Mouse (Mus musculus) hindbrain, embryonic 10.5 days (tissue): Measurements from ENCODE around the gene Muc3. TPM values are rescaled to one million over a fixed set of nuclear protein-coding genes. Genes with fewer than 3 reads are reported as not detected.
"Not testable (repeated sequence)": the region's sequence is repeated elsewhere in the genome, so short reads cannot be mapped to it uniquely, and the experiment has no call there.

ENCODE experiments used
- DNase-seq: peaks from one replicate; pipeline ENCODE4 v3.0.0-alpha.2; 2017; ENCODE audit warnings: low spot score
- H3K27ac ChIP-seq: fragments of 300-500 bp; sonication (generic); 2 replicates; pipeline ENCODE4 v1.5.1; 2016; ENCODE audit warnings: mild to moderate bottlenecking, moderate library complexity
- H3K27me3 ChIP-seq: fragments of 300-500 bp; sonication (generic); 2 replicates; pipeline ENCODE4 v1.6.1; 2016; ENCODE audit warnings: mild to moderate bottlenecking; ENCODE audit not compliant: poor library complexity, insufficient read depth, severe bottlenecking
- H3K36me3 ChIP-seq: fragments of 300-500 bp; sonication (generic); 2 replicates; pipeline ENCODE4 v1.6.1; 2016; ENCODE audit warnings: mild to moderate bottlenecking, moderate library complexity
- H3K4me1 ChIP-seq: fragments of 300-500 bp; sonication (generic); replicated peaks from 2 replicates; pipeline ENCODE4 v1.6.1; 2016; ENCODE audit warnings: mild to moderate bottlenecking
- H3K4me3 ChIP-seq: fragments of 300-500 bp; sonication (generic); 2 replicates; pipeline ENCODE4 v1.5.1; 2016; ENCODE audit warnings: mild to moderate bottlenecking, moderate library complexity
- H3K9me3 ChIP-seq: fragments of 300-500 bp; sonication (generic); 2 replicates; pipeline ENCODE4 v1.6.1; 2016; ENCODE audit warnings: mild to moderate bottlenecking, moderate library complexity
- WGBS: fragments of 180-500 bp; shearing (Covaris S2); methylation state at CpG from one replicate; pipeline ENCODE4 v1.1.7; 2016; 5-methylcytosine and 5-hydroxymethylcytosine counted together
- polyA plus RNA-seq: library from polyadenylated mRNA; unstranded; fragments of >200 nt; fragmentation: Nextera tagmentation; extraction: Ambion mirVana; gene quantifications from 2 replicates; pipeline ENCODE4 v1.2.1, GENCODE M21; 2016

Gene Muc3
- not detected in 2 replicates for polyA plus RNA-seq

GRCm38 (mm10) chr5:137149272-137149882 is at the start of gene Muc3:
Gene Muc3 (minus strand): TSS chr5:137149322.
- H3K36me3 ChIP-seq, H3K4me1 ChIP-seq, H3K9me3 ChIP-seq, H3K27ac ChIP-seq, H3K27me3 ChIP-seq, DNase-seq, H3K4me3 ChIP-seq: not testable (repeated sequence)

- Histone ChIP-seq H3K27ac (no peak overlapping the region), H3K4me3 (no peak overlapping the region), H3K4me1 (0 out of 2 replicates have a peak, but pooled peaks cover under 1% of the 10 kb centered on the region), H3K27me3 (peaks cover 12% of the 10 kb centered on the region), H3K9me3 (no peaks in the 10 kb centered on the region), H3K36me3 (no peaks in the 10 kb centered on the region)
- DNase-seq = no peak
- 83% methylated on average over 8 of the region's 8 CpGs for WGBS
These were observed 45.5 kb upstream of the Muc3 start for GRCm38 (mm10) chr5:137194488-137195120.

- DNase-seq = no peak
- no peak overlapping the region for H3K4me3 ChIP-seq
- H3K27me3 ChIP-seq = peaks cover 19% of the 10 kb centered on the region
- no peaks in the 10 kb centered on the region for H3K36me3 ChIP-seq
- H3K4me1 ChIP-seq = 0 out of 2 replicates have a peak, but pooled peaks cover 5% of the 10 kb centered on the region
- no peak overlapping the region for H3K27ac ChIP-seq
- 78% methylated on average over 8 of the region's 8 CpGs for WGBS
- H3K9me3 ChIP-seq = no peaks in the 10 kb centered on the region
These were observed 44.3 kb upstream of the Muc3 start for GRCm38 (mm10) chr5:137193279-137193952.

- Histone ChIP-seq H3K4me1 (0 out of 2 replicates have a peak, but pooled peaks cover 5% of the 10 kb centered on the region), H3K36me3 (no peaks in the 10 kb centered on the region), H3K9me3 (no peaks in the 10 kb centered on the region), H3K4me3 (peak overlapping the region; percentile 59), H3K27ac (peak overlapping the region; percentile 82), H3K27me3 (peaks cover 21% of the 10 kb centered on the region)
- peak; percentile 46 for DNase-seq
- 5% methylated on average over 34 of the region's 34 CpGs for WGBS
These were observed 40.2 kb upstream of the Muc3 start for GRCm38 (mm10) chr5:137189326-137189725.

GRCm38 (mm10) chr5:137185362-137185761 is 36.2 kb upstream of the Muc3 start:
- DNase-seq = no peak

GRCm38 (mm10) chr5:137179646-137180374 is 30.7 kb upstream of the Muc3 start:
- DNase-seq = no peak
- no peak overlapping the region for H3K4me3 ChIP-seq
- no peaks in the 10 kb centered on the region for H3K9me3 ChIP-seq
- no peaks in the 10 kb centered on the region for H3K36me3 ChIP-seq
- H3K4me1 ChIP-seq = no peaks in the 10 kb centered on the region
- WGBS = 79% methylated on average over 8 of the region's 8 CpGs
- no peak overlapping the region for H3K27ac ChIP-seq
- H3K27me3 ChIP-seq = no peaks in the 10 kb centered on the region

More at GRCm38 (mm10) chr5:137185362-137185761, 36.2 kb upstream of the Muc3 start:
- H3K4me3 ChIP-seq = no peak overlapping the region
- H3K27ac ChIP-seq = no peak overlapping the region
- peaks cover 16% of the 10 kb centered on the region for H3K27me3 ChIP-seq
- H3K36me3 ChIP-seq = no peaks in the 10 kb centered on the region
- 92% methylated on average over 8 of the region's 8 CpGs for WGBS
- H3K4me1 ChIP-seq = 0 out of 2 replicates have a peak, but pooled peaks cover 5% of the 10 kb centered on the region
- H3K9me3 ChIP-seq = no peaks in the 10 kb centered on the region

- WGBS = 86% methylated on average over 6 of the region's 6 CpGs
- H3K4me1 ChIP-seq = peaks cover 10% of the 10 kb centered on the region
- H3K27ac ChIP-seq = no peak overlapping the region
- H3K9me3 ChIP-seq = no peaks in the 10 kb centered on the region
- H3K4me3 ChIP-seq = no peak overlapping the region
- no peaks in the 10 kb centered on the region for H3K36me3 ChIP-seq
- H3K27me3 ChIP-seq = no peaks in the 10 kb centered on the region; the same call in 1 of the 2 replicates
- no peak for DNase-seq
These were observed 24.8 kb upstream of the Muc3 start for GRCm38 (mm10) chr5:137173967-137174366.

GRCm38 (mm10) chr5:137172591-137172990 is 23.5 kb upstream of the Muc3 start:
- no peaks in the 10 kb centered on the region for H3K9me3 ChIP-seq
- peaks cover 10% of the 10 kb centered on the region for H3K4me1 ChIP-seq
- WGBS = 3% methylated on average over 1 of the region's 1 CpGs
- no peaks in the 10 kb centered on the region for H3K36me3 ChIP-seq
- H3K27ac ChIP-seq = no peak overlapping the region
- H3K4me3 ChIP-seq = no peak overlapping the region
- DNase-seq = no peak
- H3K27me3 ChIP-seq = no peaks in the 10 kb centered on the region; the same call in 1 of the 2 replicates

GRCm38 (mm10) chr5:137171478-137171877 is 22.4 kb upstream of the Muc3 start:
- H3K27me3 ChIP-seq = no peaks in the 10 kb centered on the region; the same call in 1 of the 2 replicates
- 78% methylated on average over 7 of the region's 7 CpGs for WGBS
- peaks cover 10% of the 10 kb centered on the region for H3K4me1 ChIP-seq
- H3K36me3 ChIP-seq = no peaks in the 10 kb centered on the region
- H3K27ac ChIP-seq = no peak overlapping the region
- no peak for DNase-seq
- H3K9me3 ChIP-seq = no peaks in the 10 kb centered on the region
- H3K4me3 ChIP-seq = no peak overlapping the region

GRCm38 (mm10) chr5:137170836-137171380 is 21.8 kb upstream of the Muc3 start:
- 80% methylated on average over 9 of the region's 9 CpGs for WGBS
- no peaks in the 10 kb centered on the region for H3K9me3 ChIP-seq
- H3K27ac ChIP-seq = no peak overlapping the region
- no peaks in the 10 kb centered on the region for H3K36me3 ChIP-seq
- no peak overlapping the region for H3K4me3 ChIP-seq
- DNase-seq = no peak
- H3K27me3 ChIP-seq = no peaks in the 10 kb centered on the region; the same call in 1 of the 2 replicates
- peaks cover 10% of the 10 kb centered on the region for H3K4me1 ChIP-seq

GRCm38 (mm10) chr5:137167539-137167938 is 18.4 kb upstream of the Muc3 start:
- Histone ChIP-seq H3K4me3 (no peak overlapping the region), H3K27ac (no peak overlapping the region), H3K36me3 (no peaks in the 10 kb centered on the region), H3K27me3 (no peaks in the 10 kb centered on the region; the same call in 1 of the 2 replicates), H3K4me1 (peaks cover 10% of the 10 kb centered on the region), H3K9me3 (no peaks in the 10 kb centered on the region)
- 75% methylated on average over 6 of the region's 6 CpGs for WGBS
- DNase-seq = no peak

- 76% methylated on average over 9 of the region's 9 CpGs for WGBS
- Histone ChIP-seq H3K9me3 (no peaks in the 10 kb centered on the region), H3K4me1 (0 out of 2 replicates have a peak, but pooled peaks cover 3% of the 10 kb centered on the region), H3K36me3 (no peaks in the 10 kb centered on the region), H3K4me3 (no peak overlapping the region), H3K27ac (no peak overlapping the region), H3K27me3 (no peaks in the 10 kb centered on the region; the same call in 1 of the 2 replicates)
- DNase-seq = no peak
These were observed 16.9 kb upstream of the Muc3 start for GRCm38 (mm10) chr5:137166012-137166411.
